Mouse (Mus musculus) adrenal gland, postnatal 4 days (tissue): ENCODE data around the gene Alyref2. TPM values are rescaled to one million over a fixed set of nuclear protein-coding genes. Genes with fewer than 3 reads are reported as not detected.
"Not testable (repeated sequence)": the region's sequence is repeated elsewhere in the genome, so short reads cannot be mapped to it uniquely, and the experiment has no call there.

Experiments
- DNase-seq, 2 experiments: peaks; one replicate each; pipeline ENCODE4 v3.0.0; 2021 to 2022; ENCODE audit warnings: low spot score in 2 of 2, mixed read lengths in 2 of 2
- long read RNA-seq, 2 experiments: library from polyadenylated mRNA; stranded (forward); transcript quantifications; one replicate each; pipeline ENCODE4 v2.0.0; 2021
- total RNA-seq, 2 experiments: library from RNA; stranded (reverse); gene quantifications; 2 replicates each; pipeline ENCODE4 v1.2.3; 2021

Gene Alyref2
- 1 to 10 TPM; 8.5 to 9.1 TPM for total RNA-seq
- long read RNA-seq, experiment 1, transcript Alyref2-201 (1 exons, 1,273 nt), result major isoform, 5 of 5 reads
- long read RNA-seq, experiment 1, partial matches to known transcripts, result 0 of 5 reads
- long read RNA-seq, experiment 1, other reads (novel, unspliced or antisense), result 0 of 5 reads
- long read RNA-seq, experiment 2, transcript Alyref2-201 (1 exons, 1,273 nt), result major isoform, 7 of 7 reads
- long read RNA-seq, experiment 2, partial matches to known transcripts, result 0 of 7 reads
- long read RNA-seq, experiment 2, other reads (novel, unspliced or antisense), result 0 of 7 reads

DNA sequence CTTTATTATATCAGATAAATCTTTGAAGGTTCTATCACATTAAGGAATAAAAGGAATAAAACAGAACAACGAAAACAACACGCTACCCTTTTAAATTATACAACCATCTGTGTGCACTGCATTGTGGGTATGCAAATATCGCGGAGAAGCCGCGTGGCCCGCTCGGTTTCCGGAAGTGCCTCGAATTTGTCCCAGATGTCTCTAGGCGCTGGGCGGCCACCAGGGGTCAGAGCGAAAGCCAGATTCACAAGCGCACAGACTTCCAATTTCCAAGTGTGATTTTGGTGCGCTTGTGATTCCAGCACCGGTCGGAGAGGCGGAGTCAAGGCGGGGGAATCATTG lies at the start of gene Alyref2:
Alyref2 (plus strand) TSS at position 229 of the 342 bp plus-strand sequence.
- peak; percentile 74 to 88 for DNase-seq

DNA sequence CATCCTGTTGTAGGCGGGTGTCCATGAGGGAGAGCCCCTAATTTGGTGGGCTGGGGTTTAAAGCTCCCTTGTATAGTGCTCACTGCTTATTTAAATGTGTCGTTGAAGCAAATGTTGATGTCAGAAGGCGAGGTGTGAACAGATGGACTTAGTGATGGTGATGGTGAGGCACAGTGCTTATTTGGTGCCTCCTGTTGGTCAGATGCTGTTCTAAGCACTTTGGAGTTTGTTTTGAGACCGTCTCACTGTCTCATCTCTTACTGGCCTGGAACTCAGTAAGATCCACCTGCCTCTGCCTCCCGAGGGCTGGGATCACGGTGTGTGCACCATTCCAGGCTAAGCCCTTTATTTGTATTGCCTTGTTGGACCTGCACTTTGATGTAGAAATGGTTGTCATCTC lies 48.4 kb upstream of the Alyref2 start:
- DNase-seq, result no peak

GRCm38 (mm10) chr1:171457568-171457967 lies 45.7 kb upstream of the Alyref2 start:
- no peak for DNase-seq

DNA sequence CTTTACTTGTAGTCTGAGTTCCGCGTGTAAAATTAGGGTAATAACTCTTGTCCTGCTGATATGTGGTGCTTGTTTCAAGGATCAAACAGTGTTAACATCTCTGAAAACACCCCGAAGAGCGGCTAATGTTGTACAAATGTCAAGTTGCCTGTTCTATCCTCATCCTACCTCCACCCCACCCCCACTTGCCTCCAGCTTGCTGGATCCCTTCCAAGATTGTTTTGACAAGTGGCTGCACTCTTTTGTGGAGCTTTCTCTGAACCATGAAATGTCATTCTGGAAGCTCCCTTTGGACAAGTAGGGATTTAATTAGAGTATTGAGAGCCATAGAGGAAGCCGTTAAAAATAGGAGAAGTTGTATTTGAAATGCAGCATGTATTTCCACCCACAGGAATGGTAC lies 43.5 kb upstream of the Alyref2 start:
- no peak for DNase-seq

GRCm38 (mm10) chr1:171460551-171461503 lies 42.5 kb upstream of the Alyref2 start:
- no peak for DNase-seq

GRCm38 (mm10) chr1:171463133-171463532 lies 40.1 kb upstream of the Alyref2 start:
- DNase-seq, result no peak

DNA sequence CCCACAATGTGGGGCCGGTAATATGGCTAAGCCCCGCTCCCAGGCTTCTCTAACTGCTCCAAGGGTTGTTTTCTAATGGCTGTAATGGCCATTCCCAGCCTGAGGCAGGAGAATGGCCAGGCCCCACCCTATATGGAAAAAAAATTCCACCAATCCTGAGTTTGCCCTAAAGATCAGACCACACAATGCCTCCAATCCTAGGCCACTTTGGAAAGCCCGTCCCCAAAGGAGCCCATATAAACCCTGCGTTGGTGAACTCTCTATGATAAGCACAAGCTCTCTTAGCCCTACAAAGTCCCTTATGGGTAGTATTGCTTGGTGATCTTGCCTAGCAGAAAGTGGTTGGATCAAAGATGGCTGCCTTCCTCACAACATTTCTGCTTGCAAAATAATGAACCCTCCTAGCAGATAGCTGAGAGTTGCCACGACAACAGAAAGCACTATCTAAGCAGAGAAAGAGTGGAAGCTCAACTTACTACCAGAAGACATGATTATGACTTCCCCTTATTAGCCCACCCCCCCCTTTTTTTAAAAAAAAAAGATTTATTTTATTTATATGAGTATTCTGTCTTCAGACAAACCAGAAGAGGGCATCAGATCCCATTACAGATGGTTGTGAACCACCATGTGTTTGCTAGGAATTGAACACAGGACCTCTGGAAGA lies 37.4 kb upstream of the Alyref2 start:
- DNase-seq, result no peak

DNA sequence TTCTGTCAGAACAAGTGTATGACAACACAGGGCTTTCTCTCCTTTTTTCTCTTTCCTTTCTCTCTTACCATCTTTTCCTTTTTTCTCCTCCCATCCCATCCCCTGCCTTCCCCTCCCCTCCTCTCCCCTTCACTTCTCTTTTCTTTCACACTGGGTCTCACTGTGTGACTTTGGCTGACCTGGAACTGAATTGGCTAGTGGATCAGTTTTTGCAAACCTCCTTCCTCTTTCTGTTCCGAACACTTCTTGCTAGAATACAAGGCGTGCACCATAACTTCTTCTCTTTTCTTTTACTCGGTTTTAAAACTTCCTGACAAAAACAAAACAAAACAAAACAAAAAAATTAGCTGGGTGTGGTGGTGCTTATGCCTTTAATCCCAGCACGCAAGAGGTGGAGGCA lies 36.7 kb upstream of the Alyref2 start:
- DNase-seq, result no peak

DNA sequence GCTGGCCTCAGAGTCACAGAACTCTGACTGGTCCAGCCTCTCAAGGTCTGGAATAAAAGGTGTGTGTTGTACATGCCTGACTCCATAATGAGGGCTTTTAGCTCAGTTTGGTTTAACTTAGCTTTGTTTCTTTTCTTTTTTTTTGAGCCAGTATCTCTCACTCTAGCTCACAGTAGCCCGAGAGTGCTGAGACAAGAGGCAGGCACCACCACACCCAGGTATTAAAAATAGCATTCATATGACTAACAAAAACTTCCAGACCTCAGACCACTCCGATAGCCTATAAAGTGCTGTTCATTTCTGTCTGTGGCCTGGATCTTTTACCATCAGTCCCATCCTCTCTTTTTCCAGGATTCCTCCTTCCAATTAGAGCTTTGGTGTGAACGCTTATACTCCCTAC lies 33.6 kb upstream of the Alyref2 start:
- DNase-seq, result no peak

- no peak for DNase-seq
These were observed 32.9 kb upstream of the Alyref2 start for GRCm38 (mm10) chr1:171470371-171470871.

DNA sequence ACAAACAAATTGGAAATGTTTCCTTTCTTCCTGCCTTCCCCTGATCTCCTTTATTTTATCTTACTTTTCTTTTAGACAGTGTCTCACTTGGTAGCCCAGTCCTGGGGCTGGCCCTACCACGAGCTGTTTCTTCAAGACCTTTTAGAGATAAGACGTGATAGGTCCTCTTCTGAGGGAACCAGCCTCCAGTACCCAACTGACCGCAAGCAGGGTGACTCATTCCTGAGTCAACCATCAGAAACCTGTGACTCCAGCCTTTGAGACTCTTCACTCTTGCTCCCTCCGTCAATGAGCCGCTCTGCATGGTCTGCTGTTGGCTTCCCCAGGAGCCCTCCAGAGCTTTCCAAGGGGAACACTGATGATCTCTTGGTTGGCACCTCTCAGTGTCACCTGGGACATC lies 32.4 kb upstream of the Alyref2 start:
- no peak for DNase-seq

DNA sequence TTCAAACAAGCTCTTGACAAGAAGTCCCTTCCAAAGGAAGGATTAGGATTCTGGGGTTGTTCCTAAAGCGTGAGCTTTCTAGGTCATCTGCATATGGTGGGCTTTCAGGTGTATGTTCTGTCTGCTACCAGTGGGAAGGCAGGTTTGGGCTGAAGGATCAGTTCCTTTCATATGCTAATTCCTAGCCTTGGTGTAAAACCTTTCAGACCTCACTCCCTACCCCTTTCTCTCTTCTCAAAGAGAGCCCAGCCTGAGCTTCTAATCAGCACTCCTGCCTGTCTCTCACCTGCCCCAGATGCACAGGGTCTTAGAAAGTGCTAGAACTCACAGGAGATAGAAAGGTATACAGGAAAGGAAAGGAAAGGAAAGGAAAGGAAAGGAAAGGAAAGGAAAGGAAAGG lies 31.8 kb upstream of the Alyref2 start:
- no peak for DNase-seq

DNA sequence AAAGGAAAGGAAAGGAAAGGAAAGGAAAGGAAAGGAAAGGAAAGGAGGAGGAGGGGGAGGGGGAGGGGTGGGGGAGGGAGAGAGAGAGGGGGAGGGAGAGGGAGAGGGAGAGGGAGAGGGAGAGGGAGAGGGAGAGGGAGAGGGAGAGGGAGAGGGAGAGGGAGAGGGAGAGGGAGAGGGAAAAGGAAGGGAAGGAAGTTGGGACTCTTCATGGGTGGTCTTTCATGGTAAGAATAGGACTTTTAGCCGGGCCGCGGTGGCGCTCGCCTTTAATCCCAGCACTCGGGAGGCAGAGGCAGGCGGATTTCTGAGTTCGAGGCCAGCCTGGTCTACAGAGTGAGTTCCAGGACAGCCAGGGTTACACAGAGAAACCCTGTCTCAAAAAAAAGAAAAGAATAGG lies 31.3 kb upstream of the Alyref2 start:
- not testable (repeated sequence) for DNase-seq

GRCm38 (mm10) chr1:171473506-171473905 lies 29.8 kb upstream of the Alyref2 start:
- no peak for DNase-seq

GRCm38 (mm10) chr1:171473920-171474640 lies 29.2 kb upstream of the Alyref2 start:
- no peak for DNase-seq

- DNase-seq, result no peak
These were observed 26.2 kb upstream of the Alyref2 start for GRCm38 (mm10) chr1:171477123-171477522.

DNA sequence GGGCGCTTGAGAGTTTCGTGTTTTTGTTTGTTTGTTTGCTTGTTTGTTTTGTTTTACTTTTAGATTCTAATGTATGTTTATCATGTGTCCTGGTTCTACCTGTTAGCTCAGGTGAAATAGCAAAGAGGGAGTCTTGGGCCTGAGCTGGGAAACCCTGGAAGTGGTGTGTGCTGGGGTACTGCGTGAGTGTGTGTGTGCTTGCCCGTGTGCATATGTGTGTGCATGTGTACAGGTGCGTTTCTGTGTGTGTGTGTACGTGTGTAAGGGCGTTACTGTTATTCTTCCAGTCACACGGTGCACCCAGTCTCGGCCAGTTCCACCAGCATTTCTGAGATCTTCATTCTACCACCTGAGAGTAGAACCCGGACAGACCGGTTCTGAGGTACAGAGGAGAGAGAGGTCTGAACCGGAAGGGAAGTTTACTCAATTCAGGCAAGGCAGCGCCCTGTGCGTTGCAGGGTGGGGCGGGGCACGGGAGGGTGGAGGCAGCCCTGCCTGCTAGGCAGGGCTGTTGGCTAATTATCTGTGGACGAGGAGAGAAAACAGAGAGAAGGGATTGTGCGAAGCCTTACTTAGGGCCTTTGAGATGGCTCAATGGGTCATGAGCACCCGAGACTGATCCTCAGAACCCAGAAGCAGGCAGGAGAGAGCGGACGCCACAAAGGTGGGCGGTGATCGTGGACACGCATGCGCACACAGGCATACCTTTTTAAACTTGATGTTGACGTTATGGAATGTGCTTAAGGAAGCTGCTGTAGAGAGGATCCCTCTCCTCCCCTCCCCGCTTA lies 25.3 kb upstream of the Alyref2 start:
- no peak for DNase-seq

DNA sequence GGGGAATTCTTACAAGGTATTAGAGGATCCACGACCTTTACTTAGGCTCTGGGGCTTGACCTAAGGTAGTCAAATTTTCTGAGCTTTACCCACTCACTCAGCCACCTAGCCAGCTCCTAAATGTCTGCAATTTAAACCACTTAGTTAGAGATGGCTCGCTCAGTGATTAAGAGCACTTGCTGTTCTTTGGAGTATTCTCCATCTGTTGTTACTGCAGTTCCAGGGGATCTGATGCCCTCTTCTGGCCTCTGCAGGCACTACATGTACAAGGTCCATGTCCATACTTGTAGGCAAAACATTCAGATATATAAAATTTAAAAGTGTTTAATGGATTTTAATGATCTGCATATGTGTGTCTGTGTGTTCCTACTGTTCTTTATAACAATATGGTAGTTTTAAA lies 24.3 kb upstream of the Alyref2 start:
- peak; percentile 19 to 38 for DNase-seq

DNA sequence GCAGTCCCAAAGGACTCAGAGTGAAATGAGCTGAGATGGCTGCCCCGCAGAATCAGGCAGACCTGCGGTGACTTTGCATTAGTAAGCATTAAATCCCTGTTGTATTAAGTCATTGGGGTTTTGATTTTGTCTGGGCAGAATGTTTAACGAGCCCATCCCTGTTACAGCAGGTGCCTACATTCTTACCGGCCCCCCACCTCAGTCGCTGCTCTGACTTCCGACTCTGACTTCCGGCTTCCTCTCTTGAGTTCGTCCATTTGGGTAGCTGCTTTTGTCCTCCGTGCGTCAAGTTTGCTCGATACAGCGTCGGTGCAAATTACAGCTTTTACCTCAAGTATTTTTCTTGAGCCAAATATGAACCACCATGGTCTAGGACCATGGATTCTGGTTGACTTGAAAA lies 9.0 kb upstream of the Alyref2 start:
- no peak for DNase-seq

GRCm38 (mm10) chr1:171495371-171495770 lies 7.9 kb upstream of the Alyref2 start:
- no peak for DNase-seq
